Mouse (Mus musculus) CH12.LX (cell line): Measurements from ENCODE around the gene Sytl1. TPM values are rescaled to one million over a fixed set of nuclear protein-coding genes. Genes with fewer than 3 reads are reported as not detected.

Experiments
- DNase-seq: peaks from one replicate; pipeline ENCODE4 v3.0.0-alpha.2; 2013; ENCODE audit errors: extremely low read depth
- H3K27ac ChIP-seq: 2 replicates; pipeline ENCODE4 v1.5.1; 2012; ENCODE audit warnings: low read depth, mild to moderate bottlenecking, control low read depth, moderate library complexity; ENCODE audit not compliant: insufficient read depth
- H3K27me3 ChIP-seq: replicated peaks from 2 replicates; pipeline ENCODE3; 2012; ENCODE audit warnings: inconsistent platforms
- H3K36me3 ChIP-seq, 2 experiments: replicated peaks in 1 of 2; 2 replicates each; pipeline versions ENCODE3 to v1.6.1; 2012; ENCODE audit warnings: inconsistent platforms in 1 of 2, low read length in 1 of 2, mild to moderate bottlenecking in 1 of 2, mixed read lengths in 1 of 2, moderate library complexity in 1 of 2; ENCODE audit not compliant: control insufficient read depth in 1 of 2, insufficient read depth in 1 of 2
- H3K4me1 ChIP-seq, 2 experiments: 2 replicates each; pipeline ENCODE4 v1.6.1; 2012; ENCODE audit warnings: inconsistent platforms in 1 of 2, moderate library complexity in 1 of 2; ENCODE audit not compliant: insufficient read depth in 2 of 2, control insufficient read depth in 1 of 2
- H3K4me2 ChIP-seq: 2 replicates; pipeline ENCODE4 v1.6.1; 2012; ENCODE audit warnings: low read depth, mild to moderate bottlenecking, control low read depth; ENCODE audit not compliant: poor library complexity, insufficient read depth, severe bottlenecking
- H3K4me3 ChIP-seq, 3 experiments: fragments of 150-350 bp in 1 of 3; sonication (generic) in 1 of 3; replicated peaks in 1 of 3; 2 replicates each; pipeline versions ENCODE3 to v1.5.1; 2011 to 2012; ENCODE audit warnings: low read depth in 2 of 3, low read length in 2 of 3, mild to moderate bottlenecking in 2 of 3, moderate library complexity in 2 of 3, control low read depth in 1 of 3, improper control_type of control experiment in 1 of 3, inconsistent platforms in 1 of 3, mixed read lengths in 1 of 3; ENCODE audit not compliant: poor library complexity in 1 of 3
- H3K79me2 ChIP-seq: replicated peaks from 2 replicates; pipeline ENCODE4 v1.6.1; 2012; ENCODE audit warnings: mild to moderate bottlenecking, moderate library complexity; ENCODE audit not compliant: control insufficient read depth, poor library complexity, insufficient read depth, severe bottlenecking; ENCODE audit errors: extremely low read depth
- H3K9ac ChIP-seq: 2 replicates; pipeline ENCODE4 v1.6.1; 2012; ENCODE audit warnings: low read depth, mild to moderate bottlenecking, control low read depth, moderate library complexity; ENCODE audit not compliant: insufficient read depth
- H3K9me3 ChIP-seq: replicated peaks from 2 replicates; pipeline ENCODE3; 2012; ENCODE audit warnings: low read length, inconsistent platforms, mixed read lengths
- CHD1 ChIP-seq: IDR thresholded peaks from 2 replicates; pipeline ENCODE4 v1.6.1; 2012; ENCODE audit warnings: low read depth, low read length, improper control_type of control experiment, inconsistent platforms
- CHD2 ChIP-seq: IDR thresholded peaks from 2 replicates; pipeline ENCODE4 v1.6.1; 2011; ENCODE audit warnings: low read length, improper control_type of control experiment
- E2F4 ChIP-seq: IDR thresholded peaks from 2 replicates; pipeline ENCODE4 v1.6.1; 2011; ENCODE audit warnings: low read depth, low read length, improper control_type of control experiment; ENCODE audit not compliant: insufficient replicate concordance
- GABPA ChIP-seq: IDR thresholded peaks from 2 replicates; pipeline ENCODE4 v1.6.1; 2012; ENCODE audit warnings: low read depth, low read length, improper control_type of control experiment, inconsistent platforms; ENCODE audit not compliant: insufficient replicate concordance
- KAT2A ChIP-seq: IDR thresholded peaks from 2 replicates; pipeline ENCODE4 v1.6.1; 2012; ENCODE audit warnings: low read length, improper control_type of control experiment, inconsistent platforms; ENCODE audit not compliant: insufficient replicate concordance
- MAFK ChIP-seq: IDR thresholded peaks from 2 replicates; pipeline ENCODE4 v1.6.1; 2011; ENCODE audit warnings: low read length, improper control_type of control experiment; ENCODE audit not compliant: insufficient replicate concordance
- MAZ ChIP-seq: IDR thresholded peaks from 2 replicates; pipeline ENCODE4 v1.6.1; 2012; ENCODE audit warnings: low read depth, mild to moderate bottlenecking, inconsistent platforms, low read length, improper control_type of control experiment, moderate library complexity
- MEF2A ChIP-seq: IDR thresholded peaks from 2 replicates; pipeline ENCODE4 v1.6.1; 2014; ENCODE audit warnings: low read depth, mild to moderate bottlenecking, inconsistent platforms, low read length, improper control_type of control experiment, borderline replicate concordance
- MXI1 ChIP-seq: IDR thresholded peaks from 2 replicates; pipeline ENCODE4 v1.6.1; 2011; ENCODE audit warnings: mild to moderate bottlenecking, low read depth, low read length, improper control_type of control experiment
- MYC ChIP-seq: IDR thresholded peaks from 2 replicates; pipeline ENCODE4 v1.6.1; 2011; ENCODE audit warnings: low read depth, mild to moderate bottlenecking, improper control_type of control experiment, low read length
- NELFE ChIP-seq: IDR thresholded peaks from 2 replicates; pipeline ENCODE4 v1.6.1; 2011; ENCODE audit warnings: low read depth, low read length, improper control_type of control experiment
- POLR2AphosphoS2 ChIP-seq: IDR thresholded peaks from 2 replicates; pipeline ENCODE4 v1.6.1; 2011; ENCODE audit warnings: low read depth, low read length, improper control_type of control experiment
- RAD21 ChIP-seq: IDR thresholded peaks from 2 replicates; pipeline ENCODE4 v1.6.1; 2011; ENCODE audit warnings: low read depth, mild to moderate bottlenecking, low read length, improper control_type of control experiment, moderate library complexity
- RCOR1 ChIP-seq: conservative IDR thresholded peaks from 2 replicates; pipeline ENCODE4 v1.6.1; 2012; ENCODE audit warnings: low read depth, mild to moderate bottlenecking, inconsistent platforms, low read length, improper control_type of control experiment
- TBP ChIP-seq: conservative IDR thresholded peaks from 2 replicates; pipeline ENCODE4 v1.6.1; 2011; ENCODE audit warnings: low read depth, low read length, improper control_type of control experiment
- TCF12 ChIP-seq: IDR thresholded peaks from 2 replicates; pipeline ENCODE4 v1.6.1; 2014; ENCODE audit warnings: low read depth, mild to moderate bottlenecking, inconsistent platforms, low read length, improper control_type of control experiment
- ZC3H11A ChIP-seq: IDR thresholded peaks from 2 replicates; pipeline ENCODE4 v1.6.1; 2012; ENCODE audit warnings: low read depth, mild to moderate bottlenecking, inconsistent platforms, low read length, improper control_type of control experiment
- ZKSCAN1 ChIP-seq: IDR thresholded peaks from 2 replicates; pipeline ENCODE4 v1.6.1; 2012; ENCODE audit warnings: low read depth, inconsistent platforms, low read length, improper control_type of control experiment, borderline replicate concordance
- ZMIZ1 ChIP-seq: IDR thresholded peaks from 2 replicates; pipeline ENCODE4 v1.6.1; 2012; ENCODE audit warnings: low read depth, mild to moderate bottlenecking, inconsistent platforms, low read length, improper control_type of control experiment
- ZNF384 ChIP-seq: IDR thresholded peaks from 2 replicates; pipeline ENCODE4 v1.6.1; 2012; ENCODE audit warnings: low read depth, low read length, improper control_type of control experiment, inconsistent platforms
- dilution Hi-C: fragments of 300-500 bp; cut with MboI; formaldehyde crosslinking; loops from 2 replicates; pipeline ENCODE4 v1.14.3; 2020; ENCODE audit warnings: low sequenced_read_pairs; ENCODE audit not compliant: extremely low pct_unique_long_range_greater_than_20kb, extremely low pct_ligation_motif_present
- in situ Hi-C: fragments of 300-500 bp; cut with MboI; formaldehyde crosslinking; loops from 3 replicates; pipeline ENCODE4 v1.14.3; 2019; ENCODE audit warnings: low sequenced_read_pairs, low pct_ligation_motif_present, low pct_unique_long_range_greater_than_20kb, mixed read lengths
- polyA plus RNA-seq: library from polyadenylated mRNA; unstranded; fragments of >175 nt; gene quantifications from 2 replicates; pipeline ENCODE4 v1.2.1, GENCODE M21; 2012; ENCODE audit warnings: low read depth; ENCODE audit not compliant: insufficient read length
- total RNA-seq, 2 experiments: library from RNA; depleted of rRNA; stranded (reverse); fragments of 300-350 nt in 1 of 2; fragments of >200 nt in 1 of 2; gene quantifications; 2 replicates each; pipeline ENCODE4 v1.2.3; 2012 to 2014

Sytl1 gene
- total and polyA plus RNA-seq, 3 experiments = 8.2 to 20.0 (median 12.1) TPM

DNA sequence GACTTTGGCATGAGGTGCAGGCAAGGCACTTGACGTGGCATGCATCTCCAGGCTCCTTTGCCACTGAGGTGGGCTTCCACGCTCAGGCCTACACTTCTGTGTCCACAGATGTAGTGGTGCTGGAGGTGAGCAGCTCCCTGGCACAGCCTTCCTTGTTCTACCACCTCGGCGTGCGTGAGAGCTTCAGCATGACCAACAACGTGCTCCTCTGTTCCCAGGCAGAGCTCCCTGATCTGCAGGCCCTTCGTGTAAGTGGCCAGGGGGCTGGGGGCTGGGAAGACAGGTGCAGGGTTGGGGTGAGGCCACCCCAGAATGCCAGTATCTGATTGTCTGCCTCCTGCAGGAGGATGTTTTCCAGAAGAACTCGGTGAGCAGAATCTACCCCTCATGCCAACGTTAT, 20.2 kb downstream of the Sytl1 start:
- peaks cover 0 to 12% of the 10 kb centered on the region in 2 experiments; a peak in 2 of 4 replicates for H3K4me1 ChIP-seq
- no peaks in the 10 kb centered on the region for H3K79me2 ChIP-seq
- dilution Hi-C loops (no loop called here), in situ Hi-C loops (no loop called here)
- H3K4me2 ChIP-seq = no peak overlapping the region
- peaks cover 2% of the 10 kb centered on the region for H3K9me3 ChIP-seq
- peaks cover 70% of the 10 kb centered on the region for H3K27me3 ChIP-seq
- H3K36me3 ChIP-seq = no peaks in the 10 kb centered on the region
- H3K9ac ChIP-seq = no peak overlapping the region
- TF ChIP-seq ZKSCAN1 (no peak), E2F4 (no peak), GABPA (no peak), RCOR1 (no peak), ZNF384 (no peak)
- DNase-seq = no peak
- no peak overlapping the region for H3K4me3 ChIP-seq
- no peak overlapping the region for H3K27ac ChIP-seq

DNA sequence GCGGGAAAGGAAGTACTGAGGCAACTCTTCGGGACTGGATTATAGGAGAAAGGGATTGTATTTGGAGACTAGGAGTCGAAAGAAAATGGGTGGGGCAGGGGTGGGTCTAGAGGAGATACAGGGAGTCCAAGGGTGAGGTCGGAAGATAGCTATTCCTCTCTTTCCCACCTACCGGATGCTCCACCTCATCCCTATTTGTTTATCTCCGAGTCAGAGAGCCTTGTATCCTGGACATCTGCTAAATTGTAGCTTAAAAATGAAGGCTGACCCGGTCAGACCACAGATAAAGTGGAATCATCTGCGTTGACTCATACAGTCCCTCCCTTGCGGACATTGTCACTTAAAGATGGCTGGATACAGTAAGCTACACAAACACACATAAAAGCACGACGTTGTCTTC, 21.0 kb downstream of the Sytl1 start:
- Histone ChIP-seq H3K4me2 (peak overlapping the region; percentile 93), H3K9me3 (peaks cover 2% of the 10 kb centered on the region), H3K36me3 (no peaks in the 10 kb centered on the region), H3K9ac (peak overlapping the region; percentile 60), H3K4me1 (peaks cover 0 to 16% of the 10 kb centered on the region in 2 experiments; a peak in 2 of 4 replicates), H3K79me2 (no peaks in the 10 kb centered on the region), H3K27ac (no peak overlapping the region), H3K27me3 (peaks cover 63% of the 10 kb centered on the region), H3K4me3 (peak overlapping the region in 2 of 3 experiments; percentile 20 to 64)
- no peak for DNase-seq
- no peak for TF ChIP-seq MAFK
- no peak for TF ChIP-seq CHD2
- no peak for TF ChIP-seq RAD21
- TF ChIP-seq TBP = no peak
- no peak for TF ChIP-seq TCF12
- no peak for TF ChIP-seq ZC3H11A
- TF ChIP-seq POLR2AphosphoS2 = no peak
- TF ChIP-seq MXI1 = no peak
- no peak for TF ChIP-seq MAZ
- no peak for TF ChIP-seq GABPA
- TF ChIP-seq CHD1 = no peak
- no peak for TF ChIP-seq MYC
- no peak for TF ChIP-seq MEF2A
- TF ChIP-seq ZMIZ1 = no peak
- no peak for TF ChIP-seq NELFE
- no peak for TF ChIP-seq KAT2A
- TF ChIP-seq RCOR1 = no peak
- in situ Hi-C loops = no loop called here
- dilution Hi-C loops = no loop called here
